Mouse (Mus musculus) cerebellum, adult 9-11 months (tissue): Measurements from ENCODE around the gene Csnk2a2.

Experiments used
- DNase-seq: peaks from one replicate; pipeline ENCODE4 v3.0.0; 2022

The Csnk2a2 gene

GRCm38 (mm10) chr8:95490006-95490405, at the start of gene Csnk2a2:
TSS of gene Csnk2a2 (minus strand) at chr8:95490039.
- peak; percentile 5 for DNase-seq

GRCm38 (mm10) chr8:95539487-95539886, 49.6 kb upstream of the Csnk2a2 start:
- no peak for DNase-seq

- peak; percentile 62 for DNase-seq
Measured at GRCm38 (mm10) chr8:95533584-95534387, 43.9 kb upstream of the Csnk2a2 start, which contains the start of gene Ccdc113. TSS of gene Ccdc113 (plus strand) at chr8:95534085.

- DNase-seq: no peak
Measured at GRCm38 (mm10) chr8:95532206-95532605, 42.4 kb upstream of the Csnk2a2 start.

GRCm38 (mm10) chr8:95528750-95529310, 39.0 kb upstream of the Csnk2a2 start:
- no peak for DNase-seq

GRCm38 (mm10) chr8:95528194-95528593, 38.4 kb upstream of the Csnk2a2 start:
- DNase-seq: no peak

GRCm38 (mm10) chr8:95523991-95524390, 34.2 kb upstream of the Csnk2a2 start:
- DNase-seq: no peak

- no peak for DNase-seq
Measured at GRCm38 (mm10) chr8:95516928-95517327, 27.1 kb upstream of the Csnk2a2 start.

- DNase-seq: no peak
Measured at GRCm38 (mm10) chr8:95513219-95513618, 23.4 kb upstream of the Csnk2a2 start.

- no peak for DNase-seq
Measured at GRCm38 (mm10) chr8:95512257-95512656, 22.4 kb upstream of the Csnk2a2 start.

- DNase-seq: no peak
Measured at GRCm38 (mm10) chr8:95506245-95506644, 16.4 kb upstream of the Csnk2a2 start.

- no peak for DNase-seq
Measured at GRCm38 (mm10) chr8:95505606-95506005, 15.8 kb upstream of the Csnk2a2 start.

- DNase-seq: no peak
Measured at GRCm38 (mm10) chr8:95504835-95505234, 15.0 kb upstream of the Csnk2a2 start.

- DNase-seq: no peak
Measured at GRCm38 (mm10) chr8:95502431-95502830, 12.6 kb upstream of the Csnk2a2 start.

- no peak for DNase-seq
Measured at GRCm38 (mm10) chr8:95500436-95500835, 10.6 kb upstream of the Csnk2a2 start.

GRCm38 (mm10) chr8:95499266-95500064, 9.6 kb upstream of the Csnk2a2 start:
- DNase-seq: no peak

- no peak for DNase-seq
Measured at GRCm38 (mm10) chr8:95497821-95498220, 8.0 kb upstream of the Csnk2a2 start.

GRCm38 (mm10) chr8:95496420-95496819, 6.6 kb upstream of the Csnk2a2 start:
- DNase-seq: no peak

- no peak for DNase-seq
Measured at GRCm38 (mm10) chr8:95495444-95495843, 5.6 kb upstream of the Csnk2a2 start.

- no peak for DNase-seq
Measured at GRCm38 (mm10) chr8:95492057-95492456, 2.2 kb upstream of the Csnk2a2 start.

GRCm38 (mm10) chr8:95488698-95489332, 1.0 kb downstream of the Csnk2a2 start:
- peak; percentile 85 for DNase-seq

- DNase-seq: peak; percentile 23
Measured at GRCm38 (mm10) chr8:95487800-95488697, 1.8 kb downstream of the Csnk2a2 start.
